Mouse (Mus musculus): Measurements from ENCODE around the gene Farp1.

Farp1 gene

GRCm38 (mm10) chr14:121316136-121316535, 281.1 kb downstream of the Farp1 start:
- no peak for DNase-seq (ENCODE audit: low spot score)

GRCm38 (mm10) chr14:121316631-121317311, 281.8 kb downstream of the Farp1 start:
- no peak for DNase-seq (ENCODE audit: low spot score)

- DNase-seq (ENCODE audit: low spot score), result no peak
These were observed 282.3 kb downstream of the Farp1 start for GRCm38 (mm10) chr14:121317312-121317671.

GRCm38 (mm10) chr14:121318382-121318781, 283.4 kb downstream of the Farp1 start:
- DNase-seq (ENCODE audit: low spot score), result no peak

GRCm38 (mm10) chr14:121322150-121322549, 287.1 kb downstream of the Farp1 start:
- DNase-seq (ENCODE audit: low spot score), result no peak

- DNase-seq (ENCODE audit: low spot score), result no peak
These were observed 287.6 kb downstream of the Farp1 start for GRCm38 (mm10) chr14:121322641-121323040.

- no peak for DNase-seq (ENCODE audit: low spot score)
These were observed 289.7 kb downstream of the Farp1 start for GRCm38 (mm10) chr14:121324521-121325330.

- DNase-seq (ENCODE audit: low spot score), result no peak
These were observed 291.4 kb downstream of the Farp1 start for GRCm38 (mm10) chr14:121326432-121326831.

- DNase-seq (ENCODE audit: low spot score), result no peak
These were observed 293.9 kb downstream of the Farp1 start for GRCm38 (mm10) chr14:121328878-121329277.

GRCm38 (mm10) chr14:121329401-121330089, 294.5 kb downstream of the Farp1 start:
- no peak for DNase-seq (ENCODE audit: low spot score)

GRCm38 (mm10) chr14:121330090-121330408, 295.0 kb downstream of the Farp1 start:
- no peak for DNase-seq (ENCODE audit: low spot score)
